Mouse (Mus musculus) liver, embryonic 12.5 days (tissue): ENCODE results near the gene Ngef. TPM values are rescaled to one million over a fixed set of nuclear protein-coding genes. Genes with fewer than 3 reads are reported as not detected.

ENCODE experiments used
- polyA plus RNA-seq: library from polyadenylated mRNA; unstranded; fragments of >200 nt; fragmentation: Nextera tagmentation; extraction: Ambion mirVana; gene quantifications from 2 replicates; pipeline ENCODE4 v1.2.1, GENCODE M21; 2016

Gene Ngef
- polyA plus RNA-seq, 1 experiment from 2014 or later: 2.5 TPM

Other genes with a start within 250 kb of the Ngef start
- 25.4 and 27.8 TPM in 2 replicates for gene Gigyf2, start 246.9 kb downstream of the Ngef start, polyA plus RNA-seq
- 0.43 and 0.79 TPM in 2 replicates for gene Kcnj13, start 179.1 kb downstream of the Ngef start, polyA plus RNA-seq
- not detected in 2 replicates for gene Snorc, start 103.6 kb downstream of the Ngef start, polyA plus RNA-seq
- 0.43 and 0.67 TPM in 2 replicates for gene Neu2, start 64.0 kb downstream of the Ngef start, polyA plus RNA-seq
- 16.0 and 17.1 TPM in 2 replicates for gene Inpp5d, start 46.4 kb upstream of the Ngef start, polyA plus RNA-seq
- gene Atg16l1, start 182.0 kb upstream of the Ngef start, polyA plus RNA-seq: 19.5 and 21.9 TPM in 2 replicates
- 1.4 and 1.5 TPM in 2 replicates for gene Sag, start 229.8 kb upstream of the Ngef start, polyA plus RNA-seq